Mouse (Mus musculus): ENCODE measurements around the gene Col9a3. TPM values are rescaled to one million over a fixed set of nuclear protein-coding genes. Genes with fewer than 3 reads are reported as not detected.
A peak's percentile ranks its signal among the peaks of the same experiment; 100 is the strongest.

Gene Col9a3
- total RNA-seq (2021), result 10 to 100 TPM; 23.4 to 26.5 TPM

- no peak for DNase-seq (ENCODE audit: extremely low spot score in 1 of 2, low spot score in 2 of 2)
- intact Hi-C loops (cut with DNase I), result no loop called here
Measured at GRCm38 (mm10) chr2:180597490-180597889, at the start of gene Col9a3. Gene Col9a3 (plus strand): TSS chr2:180597790.

- DNase-seq (ENCODE audit: extremely low spot score in 1 of 2, low spot score in 2 of 2), result peak in 1 of 2 experiments; percentile 52
- intact Hi-C loops (cut with DNase I), result no loop called here
Measured at GRCm38 (mm10) chr2:180552340-180552739, 45.2 kb upstream of the Col9a3 start.

- DNase-seq (ENCODE audit: extremely low spot score in 1 of 2, low spot score in 2 of 2), result no peak
- intact Hi-C loops (cut with DNase I), result loop anchor here (5.0 kb wide), 1 partner anchor 83 kb away; no protein-coding TSS in a partner anchor
Measured at GRCm38 (mm10) chr2:180555219-180555618, 42.4 kb upstream of the Col9a3 start.

- no peak for DNase-seq (ENCODE audit: extremely low spot score in 1 of 2, low spot score in 2 of 2)
Measured at GRCm38 (mm10) chr2:180556470-180556869, 41.1 kb upstream of the Col9a3 start.

GRCm38 (mm10) chr2:180560245-180560644 is 37.3 kb upstream of the Col9a3 start:
- intact Hi-C loops (cut with DNase I), result no loop called here
- DNase-seq (ENCODE audit: extremely low spot score in 1 of 2, low spot score in 2 of 2), result no peak

More at GRCm38 (mm10) chr2:180556470-180556869, 41.1 kb upstream of the Col9a3 start:
- intact Hi-C loops (cut with DNase I), result loop anchor here (5.0 kb wide), 1 partner anchor 84 kb away; no protein-coding TSS in a partner anchor

GRCm38 (mm10) chr2:180562146-180562545 is 35.4 kb upstream of the Col9a3 start:
- DNase-seq (ENCODE audit: extremely low spot score in 1 of 2, low spot score in 2 of 2), result no peak
- intact Hi-C loops (cut with DNase I), result no loop called here

GRCm38 (mm10) chr2:180563296-180563695 is 34.3 kb upstream of the Col9a3 start:
- DNase-seq (ENCODE audit: extremely low spot score in 1 of 2, low spot score in 2 of 2), result no peak
- intact Hi-C loops (cut with DNase I), result no loop called here

- no peak for DNase-seq (ENCODE audit: extremely low spot score in 1 of 2, low spot score in 2 of 2)
- intact Hi-C loops (cut with DNase I), result no loop called here
Measured at GRCm38 (mm10) chr2:180563841-180564240, 33.7 kb upstream of the Col9a3 start.

GRCm38 (mm10) chr2:180566240-180566913 is 31.2 kb upstream of the Col9a3 start:
- intact Hi-C loops (cut with DNase I), result no loop called here
- DNase-seq (ENCODE audit: extremely low spot score in 1 of 2, low spot score in 2 of 2), result no peak

- intact Hi-C loops (cut with DNase I), result no loop called here
- DNase-seq (ENCODE audit: extremely low spot score in 1 of 2, low spot score in 2 of 2), result peak in 1 of 2 experiments; percentile 47
Measured at GRCm38 (mm10) chr2:180569028-180569643, 28.5 kb upstream of the Col9a3 start.

- intact Hi-C loops (cut with DNase I), result loop anchor here (10.0 kb wide), 1 partner anchor 222 kb away; no protein-coding TSS in a partner anchor
- DNase-seq (ENCODE audit: extremely low spot score in 1 of 2, low spot score in 2 of 2), result no peak
Measured at GRCm38 (mm10) chr2:180576482-180576881, 21.1 kb upstream of the Col9a3 start.

- intact Hi-C loops (cut with DNase I), result loop anchor here (1.0 to 10.0 kb wide), 3 partner anchors 106 to 302 kb away; no protein-coding TSS in a partner anchor
- peak in 1 of 2 experiments; percentile 70 for DNase-seq (ENCODE audit: extremely low spot score in 1 of 2, low spot score in 2 of 2)
Measured at GRCm38 (mm10) chr2:180578686-180579085, 18.9 kb upstream of the Col9a3 start.

- intact Hi-C loops (cut with DNase I), result loop anchor here (5.0 kb wide), 2 partner anchors 166 to 196 kb away; partner anchors contain the start of gene Bhlhe23
Measured at GRCm38 (mm10) chr2:180581002-180581401, 16.6 kb upstream of the Col9a3 start, which contains the start of gene Mrgbp. Gene Mrgbp (plus strand): TSS chr2:180581304.

GRCm38 (mm10) chr2:180582481-180583153 is 15.0 kb upstream of the Col9a3 start:
- DNase-seq (ENCODE audit: extremely low spot score in 1 of 2, low spot score in 2 of 2), result peak; percentile 90 to 97
- intact Hi-C loops (cut with DNase I), result loop anchor here (5.0 kb wide), 2 partner anchors 165 to 195 kb away; partner anchors contain the start of gene Bhlhe23

More at GRCm38 (mm10) chr2:180581002-180581401, 16.6 kb upstream of the Col9a3 start, which contains the start of gene Mrgbp:
- no peak for DNase-seq (ENCODE audit: extremely low spot score in 1 of 2, low spot score in 2 of 2)

GRCm38 (mm10) chr2:180583154-180583507 is 14.5 kb upstream of the Col9a3 start:
- intact Hi-C loops (cut with DNase I), result loop anchor here (5.0 kb wide), 2 partner anchors 164 to 194 kb away; partner anchors contain the start of gene Bhlhe23

GRCm38 (mm10) chr2:180588736-180589122 is 8.9 kb upstream of the Col9a3 start:
- intact Hi-C loops (cut with DNase I), result no loop called here
- no peak for DNase-seq (ENCODE audit: extremely low spot score in 1 of 2, low spot score in 2 of 2)

More at GRCm38 (mm10) chr2:180583154-180583507, 14.5 kb upstream of the Col9a3 start:
- DNase-seq (ENCODE audit: extremely low spot score in 1 of 2, low spot score in 2 of 2), result no peak

- intact Hi-C loops (cut with DNase I), result no loop called here
- DNase-seq (ENCODE audit: extremely low spot score in 1 of 2, low spot score in 2 of 2), result peak; percentile 69 to 91
Measured at GRCm38 (mm10) chr2:180589123-180589831, 8.3 kb upstream of the Col9a3 start, which contains the start of gene Ogfr. Gene Ogfr (plus strand): TSS chr2:180589245.

- intact Hi-C loops (cut with DNase I), result no loop called here
- DNase-seq (ENCODE audit: extremely low spot score in 1 of 2, low spot score in 2 of 2), result peak in 1 of 2 experiments; percentile 51
Measured at GRCm38 (mm10) chr2:180598157-180598705, 641 bp downstream of the Col9a3 start.
